Mouse (Mus musculus) T-helper 2 cell (primary cell): Measurements from ENCODE around the gene Dennd1b.

Experiments
- in situ Hi-C: fragments of 300-600 bp; cut with MboI, MseI; formaldehyde crosslinking; loops from one replicate; pipeline ENCODE4 v1.15.1; 2025; ENCODE audit warnings: high pct_unique_total_duplicates

The Dennd1b gene

GRCm38 (mm10) chr1:139174058-139174832, 211.0 kb downstream of the Dennd1b start:
- in situ Hi-C loops = no loop called here

- in situ Hi-C loops = loop anchor here (5.0 kb wide), 1 partner anchor 337 kb away; no protein-coding TSS in a partner anchor
Observed at GRCm38 (mm10) chr1:139179707-139180106, 216.5 kb downstream of the Dennd1b start.

- in situ Hi-C loops = no loop called here
Observed at GRCm38 (mm10) chr1:139180481-139181149, 217.4 kb downstream of the Dennd1b start.

- in situ Hi-C loops = no loop called here
Observed at GRCm38 (mm10) chr1:139192635-139193034, 229.4 kb downstream of the Dennd1b start.

- in situ Hi-C loops = no loop called here
Observed at GRCm38 (mm10) chr1:139194011-139194410, 230.8 kb downstream of the Dennd1b start.

GRCm38 (mm10) chr1:139194428-139195028, 231.3 kb downstream of the Dennd1b start:
- in situ Hi-C loops = no loop called here

- in situ Hi-C loops = no loop called here
Observed at GRCm38 (mm10) chr1:139203026-139203425, 239.8 kb downstream of the Dennd1b start.

- in situ Hi-C loops = no loop called here
Observed at GRCm38 (mm10) chr1:139206259-139206658, 243.0 kb downstream of the Dennd1b start.

- in situ Hi-C loops = no loop called here
Observed at GRCm38 (mm10) chr1:139209796-139210195, 246.6 kb downstream of the Dennd1b start.

GRCm38 (mm10) chr1:139210505-139210904, 247.3 kb downstream of the Dennd1b start:
- in situ Hi-C loops = no loop called here

GRCm38 (mm10) chr1:139215311-139215710, 252.1 kb downstream of the Dennd1b start:
- in situ Hi-C loops = no loop called here

- in situ Hi-C loops = no loop called here
Observed at GRCm38 (mm10) chr1:139223804-139224203, 260.6 kb downstream of the Dennd1b start.

GRCm38 (mm10) chr1:139224309-139224949, 261.2 kb downstream of the Dennd1b start:
- in situ Hi-C loops = no loop called here
